Mouse (Mus musculus): ENCODE results near the gene Hdgf. TPM values are rescaled to one million over a fixed set of nuclear protein-coding genes. Genes with fewer than 3 reads are reported as not detected.

Gene Hdgf
- polyA plus RNA-seq, 1 experiment = 171 TPM

- Histone ChIP-seq H3K36me3 (ENCODE audit: control insufficient read depth, insufficient read depth, low read length) (no peaks in the 10 kb centered on the region), H3K4me1 (ENCODE audit: control insufficient read depth, insufficient read depth, low read length) (peaks cover 7% of the 10 kb centered on the region), H3K4me3 (ENCODE audit: control insufficient read depth, low read depth, low read length) (peak overlapping the region; percentile 64), H3K27me3 (ENCODE audit: control insufficient read depth, insufficient read depth, low read length) (no peaks in the 10 kb centered on the region; the same call in 1 of the 2 replicates), H3K27ac (ENCODE audit: control insufficient read depth, insufficient read depth, low read depth, low read length) (no peak overlapping the region)
- TF ChIP-seq CTCF (IDR thresholded peaks at IDR 0.05; ENCODE audit: control insufficient read depth, insufficient read depth, insufficient replicate concordance, low read depth, low read length) (peak; percentile 66; the same call in 1 of the 2 replicates), POLR2A (IDR thresholded peaks at IDR 0.05; ENCODE audit: control insufficient read depth, low read depth, low read length) (no peak)
These were observed 54.6 kb downstream of the Hdgf start for GRCm38 (mm10) chr3:87960586-87961191.

Other genes with a start within 250 kb of the Hdgf start
- 135 and 136 TPM in 2 replicates for gene Lrrc71, start 157.7 kb upstream of the Hdgf start, polyA plus RNA-seq (2012; rRNA removed)
- gene Ntrk1, start 111.2 kb upstream of the Hdgf start, polyA plus RNA-seq (2012; rRNA removed) = 0.64 and 0.94 TPM in 2 replicates
- 0.06 and 0.17 TPM in 2 replicates for gene Insrr, start 109.4 kb upstream of the Hdgf start, polyA plus RNA-seq (2012; rRNA removed)
- 4.1 and 4.3 TPM in 2 replicates for gene Pear1, start 82.0 kb upstream of the Hdgf start, polyA plus RNA-seq (2012; rRNA removed)
- gene Sh2d2a, start 59.6 kb upstream of the Hdgf start, polyA plus RNA-seq (2012; rRNA removed) = 0.04 and 0.10 TPM in 2 replicates
- gene Prcc, start 20.7 kb upstream of the Hdgf start, polyA plus RNA-seq (2012; rRNA removed) = 16.2 and 17.5 TPM in 2 replicates
- 79.1 and 96.3 TPM in 2 replicates for gene Mrpl24, start 13.2 kb downstream of the Hdgf start, polyA plus RNA-seq (2012; rRNA removed)
- 59.9 and 60.6 TPM in 2 replicates for gene Isg20l2, start 24.0 kb downstream of the Hdgf start, polyA plus RNA-seq (2012; rRNA removed)
- gene Rrnad1, start 24.4 kb downstream of the Hdgf start, polyA plus RNA-seq (2012; rRNA removed) = 22.2 and 24.4 TPM in 2 replicates
- 0.26 and 2.0 TPM in 2 replicates for gene Crabp2, start 42.3 kb downstream of the Hdgf start, polyA plus RNA-seq (2012; rRNA removed)
- gene Nes, start 64.8 kb downstream of the Hdgf start, polyA plus RNA-seq (2012; rRNA removed) = 0.26 and 0.51 TPM in 2 replicates
- gene Bcan, start 93.9 kb downstream of the Hdgf start, polyA plus RNA-seq (2012; rRNA removed) = 0.13 and 0.23 TPM in 2 replicates
- 14.0 and 15.7 TPM in 2 replicates for gene Hapln2, start 121.3 kb downstream of the Hdgf start, polyA plus RNA-seq (2012; rRNA removed)
- gene Gpatch4, start 136.8 kb downstream of the Hdgf start, polyA plus RNA-seq (2012; rRNA removed) = 6.7 and 6.9 TPM in 2 replicates
- gene Naxe, start 152.2 kb downstream of the Hdgf start, polyA plus RNA-seq (2012; rRNA removed) = 61.7 and 61.8 TPM in 2 replicates
- 176 and 193 TPM in 2 replicates for gene Ttc24, start 172.0 kb downstream of the Hdgf start, polyA plus RNA-seq (2012; rRNA removed)
- gene Iqgap3, start 175.7 kb downstream of the Hdgf start, polyA plus RNA-seq (2012; rRNA removed) = 3.8 and 4.9 TPM in 2 replicates
- gene Mef2d, start 236.1 kb downstream of the Hdgf start, polyA plus RNA-seq (2012; rRNA removed) = 16.0 and 17.6 TPM in 2 replicates